Mouse (Mus musculus): Measurements from ENCODE around the gene Fgf15. TPM values are rescaled to one million over a fixed set of nuclear protein-coding genes. Genes with fewer than 3 reads are reported as not detected.

Fgf15 gene
- polyA plus RNA-seq, 1 experiment from 2014 or later = 0.23 TPM

DNA sequence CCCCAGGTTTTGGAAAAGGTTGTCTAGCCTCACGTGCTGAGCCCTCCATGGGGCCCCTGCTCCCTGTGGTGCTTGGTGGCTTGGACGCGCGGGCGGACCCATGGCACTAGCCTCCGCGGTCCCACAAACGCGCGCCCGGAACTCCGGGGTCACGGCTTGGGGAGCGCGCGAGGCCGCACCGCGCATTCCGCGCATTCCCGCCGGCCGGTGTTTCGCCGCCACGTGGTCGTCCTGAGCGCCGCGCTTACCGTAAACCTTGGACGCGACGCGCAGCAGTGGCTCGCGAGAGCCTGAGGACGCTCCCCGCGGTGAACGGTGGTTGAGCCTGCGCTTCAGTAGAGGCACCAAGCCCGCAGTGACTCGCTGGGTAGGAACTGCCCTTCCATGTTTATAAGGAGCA, 46.9 kb downstream of the Fgf15 start:
- H3K36me3 ChIP-seq = no peaks in the 10 kb centered on the region
- H3K27me3 ChIP-seq (replicated peaks) = peaks cover 20% of the 10 kb centered on the region
- peaks cover 32% of the 10 kb centered on the region for H3K4me1 ChIP-seq (replicated peaks)
- H3K4me3 ChIP-seq (replicated peaks) = peak overlapping the region; percentile 64
- H3K9me3 ChIP-seq = no peaks in the 10 kb centered on the region
- peak overlapping the region; percentile 96 for H3K4me2 ChIP-seq (replicated peaks)
- peak; percentile 52 for ATAC-seq
- no peak overlapping the region for H3K27ac ChIP-seq
- peak overlapping the region; percentile 47 for H3K9ac ChIP-seq
- WGBS = under 1% methylated on average over 45 of the region's 45 CpGs

Other genes with a start within 250 kb of the Fgf15 start
- 23.6 and 27.8 TPM in 2 replicates for gene Ano1, start 144.6 kb upstream of the Fgf15 start, polyA plus RNA-seq (2015; fragmentation: Nextera tagmentation; extraction: Ambion mirVana)
- gene Fgf3, start 58.4 kb upstream of the Fgf15 start, polyA plus RNA-seq (2015; fragmentation: Nextera tagmentation; extraction: Ambion mirVana) = not detected in 2 replicates
- gene Fgf4, start 49.2 kb upstream of the Fgf15 start, polyA plus RNA-seq (2015; fragmentation: Nextera tagmentation; extraction: Ambion mirVana) = not detected in 2 replicates
- 24.1 and 25.2 TPM in 2 replicates for gene LTO1, start 18.6 kb downstream of the Fgf15 start, polyA plus RNA-seq (2015; fragmentation: Nextera tagmentation; extraction: Ambion mirVana)
- gene Ccnd1, start 43.4 kb downstream of the Fgf15 start, polyA plus RNA-seq (2015; fragmentation: Nextera tagmentation; extraction: Ambion mirVana) = 66.8 and 77.9 TPM in 2 replicates

Measured in intestine, embryonic 15.5 days (tissue).